Comparison of ENCODE assay signal across 20 mouse cellular contexts in the genomic region with DNA sequence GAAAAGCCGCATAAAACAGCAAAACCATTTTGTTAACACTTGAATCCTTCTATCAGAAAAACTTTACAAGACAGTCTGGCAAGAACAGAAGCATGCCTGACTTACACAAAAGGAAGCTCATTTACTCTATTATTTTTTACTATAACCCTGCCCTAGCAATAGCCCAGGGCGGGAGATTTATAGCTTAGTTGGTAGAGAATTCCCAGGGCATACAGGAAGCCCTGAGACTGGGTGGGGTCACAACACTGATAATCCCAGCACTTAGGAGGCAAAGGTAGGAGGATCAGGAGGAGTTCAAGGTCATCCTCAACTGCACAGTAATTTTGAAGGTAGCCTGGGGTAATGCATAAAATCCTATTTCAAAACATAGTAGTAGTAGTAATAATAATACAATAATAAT.
"Had no signal": no experiment of that assay in that cellular context is flagged by ENCODE, and none has a peak within 500 bp of the region (broad histone marks: within the 10 kb centered on the region; RNA-seq: fewer than 3 reads in every experiment).

No protein-coding gene starts in this region.

- H3K9me3 ChIP-seq: kidney, embryonic 15.5 days; limb, embryonic 10.5 days; limb, embryonic 13.5 days; liver, embryonic 12.5 days; liver, embryonic 15.5 days; lung, embryonic 15.5 days; megakaryocyte, embryonic 14.5 days; midbrain, embryonic 10.5 days; midbrain, embryonic 13.5 days had no signal

- H3K27me3 ChIP-seq: kidney, embryonic 15.5 days; limb, embryonic 13.5 days; liver, embryonic 12.5 days; liver, embryonic 15.5 days; lung, embryonic 15.5 days; megakaryocyte, embryonic 14.5 days; midbrain, embryonic 13.5 days had no signal

- DNase-seq: layer of hippocampus, adult 9-11 months; liver; lung, adult 18-20 months; lung, postnatal 10 days; lung, postnatal 36 days; thymus, adult 2 months; thymus, postnatal 14 days; thymus, postnatal 4 days had no signal

- ATAC-seq: liver, embryonic 12.5 days; midbrain, embryonic 13.5 days; midbrain, embryonic 16.5 days had no signal

- H3K4me3 ChIP-seq: kidney, embryonic 15.5 days; layer of hippocampus, adult 2 months; limb, embryonic 10.5 days; limb, embryonic 13.5 days; liver, embryonic 12.5 days; liver, embryonic 15.5 days; lung, embryonic 15.5 days; megakaryocyte, embryonic 14.5 days; midbrain, embryonic 10.5 days; midbrain, embryonic 13.5 days had no signal

- H3K27ac ChIP-seq: kidney, embryonic 15.5 days; layer of hippocampus, adult 2 months; limb, embryonic 10.5 days; limb, embryonic 13.5 days; liver, embryonic 12.5 days; liver, embryonic 15.5 days; lung, embryonic 15.5 days; midbrain, embryonic 10.5 days; midbrain, embryonic 13.5 days; stomach, postnatal 0 days had no signal

- H3K4me1 ChIP-seq: kidney, embryonic 15.5 days; limb, embryonic 10.5 days; limb, embryonic 13.5 days; liver, embryonic 12.5 days; liver, embryonic 15.5 days; lung, embryonic 15.5 days; megakaryocyte, embryonic 14.5 days; midbrain, embryonic 10.5 days; midbrain, embryonic 13.5 days had no signal

- H3K4me2 ChIP-seq: kidney, embryonic 15.5 days; limb, embryonic 13.5 days; liver, embryonic 12.5 days; liver, embryonic 15.5 days; lung, embryonic 15.5 days; midbrain, embryonic 13.5 days had no signal

- H3K9ac ChIP-seq: kidney, embryonic 15.5 days; limb, embryonic 13.5 days; liver, embryonic 12.5 days; liver, embryonic 15.5 days; lung, embryonic 15.5 days; midbrain, embryonic 13.5 days had no signal
